Mouse (Mus musculus) CH12.LX (cell line): ENCODE results near the gene Vdac1.

ENCODE experiments used
- CHD1 ChIP-seq: IDR thresholded peaks from 2 replicates; pipeline ENCODE4 v1.6.1; 2012; ENCODE audit warnings: low read depth, low read length, improper control_type of control experiment, inconsistent platforms
- CHD2 ChIP-seq: IDR thresholded peaks from 2 replicates; pipeline ENCODE4 v1.6.1; 2011; ENCODE audit warnings: low read length, improper control_type of control experiment
- CTCF ChIP-seq, 2 experiments: IDR thresholded peaks in 1 of 2; conservative IDR thresholded peaks in 1 of 2; 2 replicates each; pipeline ENCODE4 v1.5.1; 2011 to 2012; ENCODE audit warnings: low read depth in 2 of 2, low read length in 2 of 2, improper control_type of control experiment in 1 of 2, inconsistent platforms in 1 of 2, mild to moderate bottlenecking in 1 of 2, moderate library complexity in 1 of 2
- EP300 ChIP-seq: IDR thresholded peaks from 2 replicates; pipeline ENCODE4 v1.6.1; 2011; ENCODE audit warnings: low read length, improper control_type of control experiment
- HCFC1 ChIP-seq: IDR thresholded peaks from 2 replicates; pipeline ENCODE4 v1.6.1; 2012; ENCODE audit warnings: low read depth, mild to moderate bottlenecking, inconsistent platforms, low read length, improper control_type of control experiment
- JUND ChIP-seq: conservative IDR thresholded peaks from 2 replicates; pipeline ENCODE4 v1.6.1; 2011; ENCODE audit warnings: low read depth, low read length, improper control_type of control experiment
- MAZ ChIP-seq: IDR thresholded peaks from 2 replicates; pipeline ENCODE4 v1.6.1; 2012; ENCODE audit warnings: low read depth, mild to moderate bottlenecking, inconsistent platforms, low read length, improper control_type of control experiment, moderate library complexity
- NRF1 ChIP-seq: IDR thresholded peaks from 2 replicates; pipeline ENCODE4 v1.6.1; 2014; ENCODE audit warnings: low read depth, mild to moderate bottlenecking, inconsistent platforms, low read length, improper control_type of control experiment, moderate library complexity
- POLR2A ChIP-seq: IDR thresholded peaks from 2 replicates; pipeline ENCODE4 v1.6.1; 2011; ENCODE audit warnings: low read depth, mild to moderate bottlenecking, improper control_type of control experiment, low read length
- SIN3A ChIP-seq: IDR thresholded peaks from 2 replicates; pipeline ENCODE4 v1.6.1; 2012; ENCODE audit warnings: low read length, improper control_type of control experiment, inconsistent platforms
- USF1 ChIP-seq: IDR thresholded peaks from 2 replicates; pipeline ENCODE4 v1.6.1; 2014; ENCODE audit warnings: low read depth, mild to moderate bottlenecking, inconsistent platforms, low read length, improper control_type of control experiment
- ZKSCAN1 ChIP-seq: IDR thresholded peaks from 2 replicates; pipeline ENCODE4 v1.6.1; 2012; ENCODE audit warnings: low read depth, inconsistent platforms, low read length, improper control_type of control experiment, borderline replicate concordance

- TF ChIP-seq POLR2A (no peak), USF1 (no peak), CTCF (conservative IDR thresholded peaks at IDR 0.05 in 1 of 2, IDR thresholded peaks at IDR 0.05 in 1 of 2; ENCODE audit: low read depth in 2 of 2, low read length in 2 of 2) (no peak), NRF1 (no peak), SIN3A (no peak), CHD2 (no peak), JUND (no peak), EP300 (no peak), HCFC1 (no peak), MAZ (no peak), CHD1 (no peak), ZKSCAN1 (no peak)
Observed at GRCm38 (mm10) chr11:52321540-52321939, 39.1 kb upstream of the Vdac1 start.
